In the genomic region with DNA sequence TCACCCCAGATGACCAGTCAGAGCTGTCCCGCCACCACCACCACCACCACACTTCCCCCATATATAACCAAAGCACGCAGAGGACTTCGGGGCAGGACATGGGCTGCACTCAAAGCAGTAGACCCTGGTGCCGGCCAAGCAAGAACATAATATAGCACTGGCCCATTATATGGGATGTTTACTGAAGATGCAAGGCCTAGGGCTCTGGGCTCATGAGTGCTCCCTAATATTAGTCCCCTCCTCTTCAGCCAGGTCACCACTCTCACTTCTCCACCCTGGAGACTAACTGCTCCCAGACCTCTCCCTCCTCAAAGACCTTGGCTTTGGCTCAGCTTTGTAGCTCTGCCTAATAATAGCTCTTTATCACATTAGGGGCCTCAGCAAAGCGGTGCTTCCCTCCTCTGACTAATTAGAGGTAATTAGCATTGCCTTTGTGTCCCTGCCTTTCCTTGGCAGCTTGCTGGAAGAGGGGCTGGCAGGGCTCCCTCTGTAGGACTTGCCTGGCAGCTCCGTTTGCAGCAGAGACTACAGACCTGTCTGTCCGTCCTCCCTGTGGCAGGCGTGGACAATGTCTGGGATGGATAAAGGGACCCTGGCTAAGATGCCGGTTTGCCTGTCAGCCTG, we compare ENCODE assay signal across 11 mouse cellular contexts. TPM values are rescaled to one million over a fixed set of nuclear protein-coding genes. Genes with fewer than 3 reads are reported as not detected.
DNase-seq lines count a peak whose midpoint lies in the region; ATAC-seq and TF ChIP-seq lines count a peak whose summit lies in the region.
"Had no signal": no experiment of that assay in that cellular context is flagged by ENCODE, and none has a peak within 500 bp of the region (broad histone marks: within the 10 kb centered on the region; RNA-seq: fewer than 3 reads in every experiment).

No protein-coding gene starts in this region.

- H3K9ac ChIP-seq in intestine, postnatal 0 days (ENCODE audit: low read depth, low read length): no peak overlapping the region
- no peak overlapping the region for H3K9ac ChIP-seq in intestine, embryonic 15.5 days
- no peak overlapping the region for H3K9ac ChIP-seq in forebrain, embryonic 15.5 days (replicated peaks)

- no peak overlapping the region for H3K4me2 ChIP-seq in intestine, postnatal 0 days (replicated peaks; ENCODE audit: low read depth)
- no peak overlapping the region for H3K4me2 ChIP-seq in intestine, embryonic 15.5 days (replicated peaks)
- 0 out of 2 replicates have a peak overlapping the region, but pooled peaks have one; percentile 4 for H3K4me2 ChIP-seq in forebrain, embryonic 15.5 days (replicated peaks)

- no peaks in the 10 kb centered on the region for H3K4me1 ChIP-seq in intestine, postnatal 0 days (replicated peaks; ENCODE audit: control insufficient read depth, insufficient read depth, low read length)
- H3K4me1 ChIP-seq in intestine, embryonic 15.5 days (replicated peaks): no peaks in the 10 kb centered on the region
- H3K4me1 ChIP-seq in forebrain, embryonic 15.5 days: peaks cover 41% of the 10 kb centered on the region

- peaks cover 12% of the 10 kb centered on the region; the same call in 1 of the 2 replicates for H3K36me3 ChIP-seq in intestine, postnatal 0 days (ENCODE audit: control insufficient read depth, insufficient read depth)
- no peaks in the 10 kb centered on the region for H3K36me3 ChIP-seq in intestine, embryonic 15.5 days
- H3K36me3 ChIP-seq in forebrain, embryonic 15.5 days: no peaks in the 10 kb centered on the region

- no peaks in the 10 kb centered on the region for H3K27me3 ChIP-seq in intestine, postnatal 0 days (replicated peaks; ENCODE audit: control insufficient read depth, insufficient read depth, low read length)
- H3K27me3 ChIP-seq in intestine, embryonic 15.5 days (replicated peaks): no peaks in the 10 kb centered on the region
- H3K27me3 ChIP-seq in forebrain, embryonic 15.5 days: peaks cover 5% of the 10 kb centered on the region; the same call in 1 of the 2 replicates

- peak; percentile 73 to 79 for DNase-seq in layer of hippocampus, postnatal 10 days (ENCODE audit: low spot score in 2 of 2)
- DNase-seq in retina, postnatal 7 days (ENCODE audit: low read depth, low spot score): peak; percentile 43
- DNase-seq in kidney, adult 11 months: no peak
- no peak for DNase-seq in urinary bladder, adult 18-20 months (ENCODE audit: low spot score in 2 of 2)
- no peak for DNase-seq in urinary bladder, postnatal 36 days (ENCODE audit: low spot score in 2 of 2)
- DNase-seq: lung, postnatal 10 days had no signal

- TF ChIP-seq CTCF in intestine, postnatal 0 days (IDR thresholded peaks at IDR 0.05; ENCODE audit: low read depth): peak; percentile 33

- H3K4me3 ChIP-seq in intestine, postnatal 0 days (ENCODE audit: low read depth, low read length): no peak overlapping the region
- H3K4me3 ChIP-seq in intestine, embryonic 15.5 days (replicated peaks): no peak overlapping the region
- no peak overlapping the region for H3K4me3 ChIP-seq in forebrain, embryonic 15.5 days

- H3K9me3 ChIP-seq in intestine, postnatal 0 days (ENCODE audit: control insufficient read depth): no peaks in the 10 kb centered on the region
- H3K9me3 ChIP-seq in intestine, embryonic 15.5 days: no peaks in the 10 kb centered on the region
- no peaks in the 10 kb centered on the region for H3K9me3 ChIP-seq in forebrain, embryonic 15.5 days
- H3K9me3 ChIP-seq: G1E had no signal

- WGBS in intestine, postnatal 0 days: 62% methylated on average over 9 of the region's 9 CpGs
- 56% methylated on average over 9 of the region's 9 CpGs for WGBS in intestine, embryonic 15.5 days
- 31% methylated on average over 9 of the region's 9 CpGs for WGBS in forebrain, embryonic 15.5 days

- no peak for ATAC-seq in intestine, postnatal 0 days
- no peak for ATAC-seq in intestine, embryonic 15.5 days
- peak; percentile 79 for ATAC-seq in forebrain, embryonic 15.5 days (replicated peaks)

- H3K27ac ChIP-seq in intestine, postnatal 0 days (ENCODE audit: low read depth, low read length): no peak overlapping the region
- H3K27ac ChIP-seq in intestine, embryonic 15.5 days: no peak overlapping the region
- peak overlapping the region; percentile 80 for H3K27ac ChIP-seq in forebrain, embryonic 15.5 days (replicated peaks)
- H3K27ac ChIP-seq: kidney, postnatal 0 days had no signal

RNA-seq across cellular contexts. Expression of gene Htr6, which starts 21.0 kb away (rescaled TPM):
- 0.08 TPM in 1 of 2 replicates, not detected in the other for polyA plus RNA-seq in intestine, postnatal 0 days (2015; fragmentation: Nextera tagmentation; extraction: Ambion mirVana)
- polyA plus RNA-seq in intestine, embryonic 15.5 days (2015; fragmentation: Nextera tagmentation; extraction: Ambion mirVana): 0.14 and 0.18 TPM in 2 replicates
- polyA plus RNA-seq in forebrain, embryonic 15.5 days (2015; fragmentation: Nextera tagmentation; extraction: Ambion mirVana): 0.28 and 0.37 TPM in 2 replicates
- total RNA-seq in layer of hippocampus, postnatal 10 days (2021): 1 to 10 TPM; 5.4 to 6.5 TPM
- total RNA-seq: G1E had no signal
- polyA plus RNA-seq: G1E had no signal

RNA-seq across cellular contexts. Expression of gene Nbl1, which starts 38.4 kb away (rescaled TPM):
- 37.6 and 39.9 TPM in 2 replicates for polyA plus RNA-seq in intestine, postnatal 0 days (2015; fragmentation: Nextera tagmentation; extraction: Ambion mirVana)
- 49.5 and 49.9 TPM in 2 replicates for polyA plus RNA-seq in intestine, embryonic 15.5 days (2015; fragmentation: Nextera tagmentation; extraction: Ambion mirVana)
- 23.5 and 24.6 TPM in 2 replicates for polyA plus RNA-seq in forebrain, embryonic 15.5 days (2015; fragmentation: Nextera tagmentation; extraction: Ambion mirVana)
- total RNA-seq in layer of hippocampus, postnatal 10 days (2021): 10 to 100 TPM; 64.4 to 83.9 TPM

Comparison
In these comparisons a context has a peak if more than half of its experiments do, and no peak if none do; other contexts are left out.
1. DNase-seq: peak in layer of hippocampus, postnatal 10 days (2 of 2) and retina, postnatal 7 days (single experiment); none in kidney, adult 11 months (single experiment), urinary bladder, adult 18-20 months (0 of 2) and urinary bladder, postnatal 36 days (0 of 2).